Mouse (Mus musculus) cerebellum, adult 2 months (tissue): Measurements from ENCODE around the gene Fam57b.

ENCODE experiments used
- CTCF ChIP-seq: fragments of 200-500 bp; IDR thresholded peaks from 2 replicates; pipeline ENCODE4 v1.5.1; 2011; ENCODE audit warnings: low read depth, mild to moderate bottlenecking, control low read depth, low read length, moderate library complexity, borderline replicate concordance; ENCODE audit not compliant: insufficient read depth
- POLR2A ChIP-seq: fragments of 200-500 bp; IDR thresholded peaks from 2 replicates; pipeline ENCODE4 v1.6.1; 2011; ENCODE audit warnings: low read length, control low read depth, borderline replicate concordance; ENCODE audit not compliant: insufficient read depth

- no peak for TF ChIP-seq POLR2A
- no peak for TF ChIP-seq CTCF
Measured at GRCm38 (mm10) chr7:126809723-126810369, 12.4 kb downstream of the Fam57b start.
